Mouse (Mus musculus): ENCODE measurements around the gene Gtf3a. TPM values are rescaled to one million over a fixed set of nuclear protein-coding genes. Genes with fewer than 3 reads are reported as not detected.
"Not testable (repeated sequence)": the region's sequence is repeated elsewhere in the genome, so short reads cannot be mapped to it uniquely, and the experiment has no call there.

The Gtf3a gene
- polyA plus RNA-seq, 1 experiment from 2014 or later: 107 TPM

DNA sequence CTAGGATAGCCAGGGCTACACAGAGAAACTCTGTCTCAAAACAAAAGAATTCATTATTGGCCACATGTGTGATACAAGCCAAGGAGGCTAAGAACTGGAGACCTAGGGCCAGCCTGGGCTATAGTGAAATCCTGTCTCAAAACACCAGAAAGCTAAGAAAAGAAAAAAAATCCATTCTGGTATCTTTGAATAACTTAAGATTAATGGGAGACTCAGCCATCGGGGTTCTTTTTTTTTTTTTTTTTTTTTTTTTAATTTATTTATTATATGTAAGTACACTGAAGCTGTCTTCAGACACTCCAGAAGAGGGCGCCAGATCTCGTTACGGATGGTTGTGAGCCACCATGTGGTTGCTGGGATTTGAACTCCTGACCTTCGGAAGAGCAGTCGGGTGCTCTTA lies 31.1 kb upstream of the Gtf3a start:
- not testable (repeated sequence) for H3K9ac ChIP-seq (replicated peaks); H3K9me3 ChIP-seq (replicated peaks); ATAC-seq (ENCODE audit: low FRiP score); H3K36me3 ChIP-seq; H3K4me2 ChIP-seq; H3K27ac ChIP-seq (replicated peaks); H3K4me3 ChIP-seq (replicated peaks)
- 83% methylated on average over 5 of the region's 6 CpGs for WGBS
- Histone ChIP-seq H3K4me1 (peaks cover 16% of the 10 kb centered on the region), H3K27me3 (replicated peaks) (peaks cover 17% of the 10 kb centered on the region)

GRCm38 (mm10) chr5:146919874-146920273 lies 28.6 kb upstream of the Gtf3a start:
- 0 out of 2 replicates have a peak, but pooled peaks cover 6% of the 10 kb centered on the region for H3K27me3 ChIP-seq (replicated peaks)
- H3K4me1 ChIP-seq: peaks cover 16% of the 10 kb centered on the region
- H3K9me3 ChIP-seq (replicated peaks): no peaks in the 10 kb centered on the region
- peak overlapping the region; percentile 62 for H3K4me2 ChIP-seq
- H3K27ac ChIP-seq (replicated peaks): no peak overlapping the region
- ATAC-seq (ENCODE audit: low FRiP score): peak; percentile 38; the same call in 1 of the 2 replicates
- 7% methylated on average over 6 of the region's 6 CpGs for WGBS
- no peaks in the 10 kb centered on the region for H3K36me3 ChIP-seq
- no peak overlapping the region for H3K9ac ChIP-seq (replicated peaks)
- H3K4me3 ChIP-seq (replicated peaks): peak overlapping the region; percentile 32

- no peaks in the 10 kb centered on the region for H3K9me3 ChIP-seq (replicated peaks)
- H3K4me3 ChIP-seq (replicated peaks): peak overlapping the region; percentile 32
- peak overlapping the region; percentile 62 for H3K4me2 ChIP-seq
- 0 out of 2 replicates have a peak, but pooled peaks cover 6% of the 10 kb centered on the region for H3K27me3 ChIP-seq (replicated peaks)
- ATAC-seq (ENCODE audit: low FRiP score): peak; percentile 57
- 2% methylated on average over 25 of the region's 27 CpGs for WGBS
- H3K9ac ChIP-seq (replicated peaks): 0 out of 2 replicates have a peak overlapping the region, but pooled peaks have one; percentile 20
- H3K36me3 ChIP-seq: no peaks in the 10 kb centered on the region
- H3K4me1 ChIP-seq: peaks cover 16% of the 10 kb centered on the region
- H3K27ac ChIP-seq (replicated peaks): no peak overlapping the region
Observed at GRCm38 (mm10) chr5:146920314-146921161, 27.9 kb upstream of the Gtf3a start.

GRCm38 (mm10) chr5:146921224-146921623 lies 27.2 kb upstream of the Gtf3a start:
- Histone ChIP-seq H3K4me3 (replicated peaks) (peak overlapping the region; percentile 32), H3K27ac (replicated peaks) (no peak overlapping the region), H3K9ac (replicated peaks) (no peak overlapping the region), H3K36me3 (no peaks in the 10 kb centered on the region), H3K4me1 (peaks cover 16% of the 10 kb centered on the region), H3K4me2 (peak overlapping the region; percentile 62), H3K9me3 (replicated peaks) (no peaks in the 10 kb centered on the region), H3K27me3 (replicated peaks) (0 out of 2 replicates have a peak, but pooled peaks cover 6% of the 10 kb centered on the region)
- WGBS: 30% methylated on average over 8 of the region's 8 CpGs
- ATAC-seq (ENCODE audit: low FRiP score): no peak; the same call in 1 of the 2 replicates

DNA sequence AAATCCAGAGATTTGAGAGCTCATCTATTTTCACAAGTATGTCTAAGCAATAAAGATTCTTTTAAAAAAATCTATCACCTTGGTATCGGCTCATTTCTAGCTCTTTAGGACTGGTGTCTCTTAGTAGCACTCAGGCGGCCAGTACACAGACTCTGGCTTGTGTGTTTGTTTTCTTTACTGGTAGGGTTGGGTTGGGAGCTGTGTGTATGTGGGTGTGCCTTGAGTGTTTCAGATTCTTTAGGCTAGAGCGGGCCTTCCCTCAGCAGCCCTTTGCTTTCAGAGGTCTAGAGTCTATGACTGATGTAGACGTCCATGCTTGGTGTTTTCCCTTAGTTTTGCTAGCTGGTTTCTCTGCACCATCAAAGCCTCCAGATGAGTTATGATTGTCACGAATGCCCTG lies 24.9 kb upstream of the Gtf3a start:
- Histone ChIP-seq H3K9me3 (replicated peaks) (no peaks in the 10 kb centered on the region), H3K4me1 (peaks cover 16% of the 10 kb centered on the region), H3K4me3 (replicated peaks) (no peak overlapping the region), H3K9ac (replicated peaks) (no peak overlapping the region), H3K27ac (replicated peaks) (no peak overlapping the region), H3K27me3 (replicated peaks) (no peaks in the 10 kb centered on the region), H3K4me2 (no peak overlapping the region), H3K36me3 (no peaks in the 10 kb centered on the region)
- ATAC-seq (ENCODE audit: low FRiP score): no peak
- 81% methylated on average over 5 of the region's 5 CpGs for WGBS

DNA sequence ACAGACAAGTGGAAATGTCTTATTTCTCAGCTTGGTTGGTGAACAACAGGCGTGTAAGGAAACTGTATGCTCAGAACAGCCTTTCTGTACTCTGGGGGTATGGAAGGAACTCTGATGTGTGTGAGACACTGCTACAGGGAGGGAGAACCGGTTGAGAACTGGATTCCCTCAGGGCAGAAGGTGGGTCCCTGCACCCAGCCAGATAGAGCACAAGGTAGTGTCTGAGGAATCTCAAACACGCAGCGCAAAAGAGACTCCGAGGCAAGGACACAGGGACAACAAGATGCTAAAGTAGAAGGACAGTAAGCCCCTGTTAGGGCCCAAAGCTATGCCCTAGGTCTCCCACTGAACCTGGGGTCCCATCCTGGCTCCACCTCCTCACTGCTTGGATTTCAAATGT lies 21.8 kb upstream of the Gtf3a start:
- ATAC-seq (ENCODE audit: low FRiP score): no peak

DNA sequence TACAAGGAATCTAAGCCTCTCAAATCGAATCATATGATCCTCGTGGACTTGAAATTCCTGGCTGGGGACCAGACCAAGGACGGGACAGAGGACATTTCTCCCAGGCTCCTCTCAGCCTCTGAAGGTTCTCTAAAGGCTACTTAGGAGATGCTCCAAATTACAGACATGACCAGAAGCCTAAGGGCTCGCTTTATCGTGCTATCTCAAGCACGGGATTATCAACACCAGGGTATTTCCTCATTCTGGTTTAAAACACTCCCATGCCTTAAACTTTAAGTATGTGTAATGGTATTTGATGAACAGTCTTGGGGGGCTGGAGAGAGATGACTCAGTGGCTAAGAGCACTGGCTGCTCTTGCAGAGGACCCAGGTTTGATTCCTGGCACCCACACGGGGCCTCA lies 17.0 kb upstream of the Gtf3a start:
- no peaks in the 10 kb centered on the region for H3K9me3 ChIP-seq (replicated peaks)
- no peaks in the 10 kb centered on the region for H3K4me1 ChIP-seq
- no peak overlapping the region for H3K27ac ChIP-seq (replicated peaks)
- H3K9ac ChIP-seq (replicated peaks): no peak overlapping the region
- no peaks in the 10 kb centered on the region for H3K27me3 ChIP-seq (replicated peaks)
- H3K36me3 ChIP-seq: no peaks in the 10 kb centered on the region
- H3K4me2 ChIP-seq: no peak overlapping the region
- ATAC-seq (ENCODE audit: low FRiP score): no peak
- H3K4me3 ChIP-seq (replicated peaks): no peak overlapping the region
- 90% methylated on average over 7 of the region's 7 CpGs for WGBS

More for the DNA sequence above, 21.8 kb upstream of the Gtf3a start:
- Histone ChIP-seq H3K4me2 (no peak overlapping the region), H3K27ac (replicated peaks) (no peak overlapping the region), H3K27me3 (replicated peaks) (no peaks in the 10 kb centered on the region), H3K36me3 (no peaks in the 10 kb centered on the region), H3K4me3 (replicated peaks) (no peak overlapping the region), H3K4me1 (no peaks in the 10 kb centered on the region), H3K9ac (replicated peaks) (no peak overlapping the region), H3K9me3 (replicated peaks) (no peaks in the 10 kb centered on the region)
- WGBS: 89% methylated on average over 5 of the region's 5 CpGs

GRCm38 (mm10) chr5:146931904-146932553 lies 16.4 kb upstream of the Gtf3a start:
- Histone ChIP-seq H3K27ac (replicated peaks) (no peak overlapping the region), H3K4me2 (no peak overlapping the region), H3K9me3 (replicated peaks) (no peaks in the 10 kb centered on the region), H3K4me3 (replicated peaks) (no peak overlapping the region), H3K36me3 (no peaks in the 10 kb centered on the region), H3K9ac (replicated peaks) (no peak overlapping the region), H3K27me3 (replicated peaks) (no peaks in the 10 kb centered on the region), H3K4me1 (no peaks in the 10 kb centered on the region)
- 72% methylated on average over 16 of the region's 16 CpGs for WGBS
- ATAC-seq (ENCODE audit: low FRiP score): no peak

DNA sequence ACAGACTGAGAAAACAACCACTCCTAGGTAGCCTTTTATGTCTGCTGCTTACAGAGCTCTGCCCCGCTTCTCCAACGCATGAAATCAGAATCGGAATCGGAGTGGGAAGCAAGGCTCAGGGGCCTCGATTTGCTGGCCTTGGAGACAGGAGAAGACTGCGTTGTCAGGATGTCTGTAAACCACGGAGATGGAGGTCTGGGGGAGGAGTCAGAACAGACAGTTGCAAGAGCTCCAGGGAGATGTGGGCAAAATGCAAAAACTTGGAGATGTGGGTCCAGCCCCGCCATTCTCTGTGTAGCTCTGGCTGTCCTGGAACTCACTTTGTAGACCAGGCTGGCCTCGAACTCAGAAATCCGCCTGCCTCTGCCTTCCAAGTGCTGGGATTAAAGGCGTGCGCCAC lies 15.0 kb upstream of the Gtf3a start:
- no peak overlapping the region for H3K4me3 ChIP-seq (replicated peaks)
- no peaks in the 10 kb centered on the region for H3K36me3 ChIP-seq
- WGBS: 89% methylated on average over 12 of the region's 12 CpGs
- H3K4me1 ChIP-seq: no peaks in the 10 kb centered on the region
- H3K4me2 ChIP-seq: no peak overlapping the region
- no peak overlapping the region for H3K9ac ChIP-seq (replicated peaks)
- H3K27me3 ChIP-seq (replicated peaks): no peaks in the 10 kb centered on the region
- no peak for ATAC-seq (ENCODE audit: low FRiP score)
- H3K9me3 ChIP-seq (replicated peaks): no peaks in the 10 kb centered on the region
- H3K27ac ChIP-seq (replicated peaks): no peak overlapping the region

GRCm38 (mm10) chr5:146937541-146938503 lies 10.6 kb upstream of the Gtf3a start:
- Histone ChIP-seq H3K27me3 (replicated peaks) (no peaks in the 10 kb centered on the region), H3K27ac (replicated peaks) (no peak overlapping the region), H3K36me3 (no peaks in the 10 kb centered on the region), H3K4me1 (peaks cover 10% of the 10 kb centered on the region), H3K9ac (replicated peaks) (no peak overlapping the region), H3K4me2 (no peak overlapping the region), H3K9me3 (replicated peaks) (no peaks in the 10 kb centered on the region), H3K4me3 (replicated peaks) (no peak overlapping the region)
- ATAC-seq (ENCODE audit: low FRiP score): no peak
- WGBS: 86% methylated on average over 32 of the region's 32 CpGs

DNA sequence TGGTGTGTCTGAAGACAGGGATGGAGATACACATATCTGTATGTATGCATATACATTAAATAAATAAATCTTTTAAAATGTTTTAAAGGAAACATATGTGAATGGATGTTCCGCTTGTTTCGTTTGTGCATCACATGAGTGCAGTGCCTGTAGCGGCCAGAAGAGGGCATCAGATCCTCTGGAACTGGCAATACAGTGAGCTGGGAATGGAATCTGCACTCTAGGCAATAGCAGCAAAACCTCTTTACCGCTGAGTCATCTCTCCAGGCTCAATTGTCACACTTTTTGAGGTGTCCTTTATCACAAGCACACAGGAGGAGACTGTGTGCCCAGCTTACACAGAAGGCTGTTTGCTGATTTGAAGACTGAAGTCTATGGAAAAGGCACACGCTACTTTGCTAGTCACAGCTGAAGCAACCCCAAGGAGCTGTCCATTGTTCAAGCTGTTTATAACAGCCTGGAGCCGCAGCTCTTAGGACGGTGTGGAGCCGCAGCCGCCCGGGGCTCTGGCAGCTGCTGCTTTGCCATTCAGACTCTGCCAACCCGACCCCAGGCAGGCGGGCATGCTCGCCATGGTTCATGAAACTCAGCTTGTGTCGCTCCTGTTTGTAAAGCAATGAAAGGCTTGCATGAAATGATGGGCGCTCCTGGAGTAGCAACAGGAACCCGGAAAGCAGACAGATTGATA lies 9.2 kb upstream of the Gtf3a start:
- H3K4me2 ChIP-seq: peak overlapping the region; percentile 44
- WGBS: 44% methylated on average over 16 of the region's 16 CpGs
- no peak overlapping the region for H3K4me3 ChIP-seq (replicated peaks)
- no peaks in the 10 kb centered on the region for H3K27me3 ChIP-seq (replicated peaks)
- peak; percentile 67 for ATAC-seq (ENCODE audit: low FRiP score)
- no peak overlapping the region for H3K9ac ChIP-seq (replicated peaks)
- no peaks in the 10 kb centered on the region for H3K9me3 ChIP-seq (replicated peaks)
- H3K4me1 ChIP-seq: peaks cover 10% of the 10 kb centered on the region
- H3K27ac ChIP-seq (replicated peaks): peak overlapping the region; percentile 49
- H3K36me3 ChIP-seq: no peaks in the 10 kb centered on the region

Measured in neural tube, embryonic 15.5 days (tissue).